Mouse (Mus musculus) lung, adult 2 months (tissue): ENCODE measurements around the gene Oser1.

ENCODE experiments used
- CTCF ChIP-seq: fragments of 200-500 bp; IDR thresholded peaks from 2 replicates; pipeline ENCODE4 v1.5.1; 2011; ENCODE audit warnings: mild to moderate bottlenecking, low read length, control low read depth; ENCODE audit not compliant: insufficient read depth
- POLR2A ChIP-seq: fragments of 200-500 bp; IDR thresholded peaks from 2 replicates; pipeline ENCODE4 v1.6.1; 2011; ENCODE audit warnings: low read depth, mild to moderate bottlenecking, control low read depth, low read length, borderline replicate concordance; ENCODE audit errors: extremely low read depth

- TF ChIP-seq POLR2A = no peak
- no peak for TF ChIP-seq CTCF
Observed at GRCm38 (mm10) chr2:163460622-163461021, 36.1 kb upstream of the Oser1 start.
